Comparison of ENCODE assay signal across 23 mouse cellular contexts in genomic region chr4:150038533-150038932, GRCm38 (mm10).
"Had no signal": no experiment of that assay in that cellular context is flagged by ENCODE, and none has a peak within 500 bp of the region (broad histone marks: within the 10 kb centered on the region; RNA-seq: fewer than 3 reads in every experiment).

No protein-coding gene starts in this region.

- H3K9me3 ChIP-seq: embryonic facial prominence, embryonic 10.5 days; embryonic facial prominence, embryonic 12.5 days; embryonic facial prominence, embryonic 13.5 days; embryonic facial prominence, embryonic 15.5 days; forebrain, embryonic 12.5 days; forebrain, embryonic 13.5 days; forebrain, embryonic 15.5 days; heart, embryonic 10.5 days had no signal

- H3K36me3 ChIP-seq: embryonic facial prominence, embryonic 10.5 days; embryonic facial prominence, embryonic 12.5 days; embryonic facial prominence, embryonic 13.5 days; embryonic facial prominence, embryonic 15.5 days; forebrain, embryonic 10.5 days; forebrain, embryonic 12.5 days; forebrain, embryonic 15.5 days; heart, embryonic 10.5 days had no signal

- H3K4me3 ChIP-seq: embryonic facial prominence, embryonic 10.5 days; embryonic facial prominence, embryonic 12.5 days; embryonic facial prominence, embryonic 13.5 days; embryonic facial prominence, embryonic 15.5 days; erythroblast, embryonic 14.5 days; forebrain, embryonic 10.5 days; forebrain, embryonic 12.5 days; forebrain, embryonic 13.5 days; forebrain, embryonic 15.5 days; gastrocnemius, adult 2 months; heart, adult 2 months; heart, embryonic 10.5 days had no signal

- DNase-seq: cerebellum, postnatal 14 days; cerebellum, postnatal 25 days; cerebellum, postnatal 36 days; embryo, embryonic 11 days; forebrain, postnatal 0 days; gastrocnemius, adult 2 months; gastrocnemius, postnatal 10 days; gastrocnemius, postnatal 14 days; gastrocnemius, postnatal 25 days; gastrocnemius, postnatal 36 days; heart, adult 11 months; heart, adult 18-20 months; heart, adult 2 months had no signal
